Mouse (Mus musculus) spleen, postnatal 10 days (tissue): ENCODE results near the gene E2f4.

ENCODE experiments used
- DNase-seq, 2 experiments: peaks; one replicate each; pipeline ENCODE4 v3.0.0; 2021 to 2022; ENCODE audit warnings: low spot score in 2 of 2

The E2f4 gene

GRCm38 (mm10) chr8:105346611-105347427 lies 49.4 kb downstream of the E2f4 start:
- DNase-seq = peak in 1 of 2 experiments; percentile 39

DNA sequence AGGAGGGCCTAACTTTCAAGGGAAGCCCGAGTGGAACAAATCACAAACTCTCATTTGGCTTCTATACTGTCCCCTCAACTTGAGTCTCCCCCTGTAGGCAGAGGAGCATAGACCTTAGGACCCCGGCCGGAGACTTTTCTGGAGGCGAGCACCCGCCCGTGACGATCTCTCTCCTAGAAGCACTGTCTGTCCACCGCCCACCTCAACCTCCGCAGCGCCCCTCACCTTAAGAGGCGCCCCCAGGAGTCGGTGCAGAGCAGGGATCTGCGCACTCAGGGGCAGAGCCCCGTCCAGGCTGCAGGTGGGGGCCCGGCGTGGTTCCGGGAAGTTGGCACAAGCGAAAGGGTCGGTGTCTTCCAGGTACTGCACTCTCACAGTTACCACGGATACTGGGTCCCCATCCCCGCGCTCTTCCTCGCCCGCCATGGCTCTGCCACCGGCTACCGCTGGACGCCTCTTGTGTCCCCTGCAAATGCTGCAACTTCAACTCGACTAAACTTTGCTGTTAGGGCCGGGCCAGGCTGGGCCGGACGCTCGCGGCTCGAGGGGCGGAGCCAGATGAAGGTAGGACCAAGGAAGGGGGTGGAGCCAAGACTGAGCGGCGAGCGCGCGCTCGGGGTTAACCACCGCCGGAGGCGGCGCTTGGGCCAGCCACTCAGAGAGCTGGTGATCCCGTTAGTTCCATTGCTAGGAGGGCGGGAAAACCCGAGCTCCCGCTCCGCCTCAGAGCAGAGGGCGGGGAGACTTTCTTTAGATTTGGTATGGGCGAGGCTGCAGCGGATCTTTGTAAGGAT lies 50.2 kb downstream of the E2f4 start, which contains the start of gene Fhod1:
TSS of gene Fhod1 (minus strand) at position 526 of the 794 bp plus-strand sequence.
- DNase-seq = peak; percentile 82 to 92

GRCm38 (mm10) chr8:105348450-105349095 lies 51.1 kb downstream of the E2f4 start, which contains the start of gene Slc9a5:
Gene Slc9a5, plus strand, starts transcription at chr8:105348843.
- peak; percentile 34 to 42 for DNase-seq

DNA sequence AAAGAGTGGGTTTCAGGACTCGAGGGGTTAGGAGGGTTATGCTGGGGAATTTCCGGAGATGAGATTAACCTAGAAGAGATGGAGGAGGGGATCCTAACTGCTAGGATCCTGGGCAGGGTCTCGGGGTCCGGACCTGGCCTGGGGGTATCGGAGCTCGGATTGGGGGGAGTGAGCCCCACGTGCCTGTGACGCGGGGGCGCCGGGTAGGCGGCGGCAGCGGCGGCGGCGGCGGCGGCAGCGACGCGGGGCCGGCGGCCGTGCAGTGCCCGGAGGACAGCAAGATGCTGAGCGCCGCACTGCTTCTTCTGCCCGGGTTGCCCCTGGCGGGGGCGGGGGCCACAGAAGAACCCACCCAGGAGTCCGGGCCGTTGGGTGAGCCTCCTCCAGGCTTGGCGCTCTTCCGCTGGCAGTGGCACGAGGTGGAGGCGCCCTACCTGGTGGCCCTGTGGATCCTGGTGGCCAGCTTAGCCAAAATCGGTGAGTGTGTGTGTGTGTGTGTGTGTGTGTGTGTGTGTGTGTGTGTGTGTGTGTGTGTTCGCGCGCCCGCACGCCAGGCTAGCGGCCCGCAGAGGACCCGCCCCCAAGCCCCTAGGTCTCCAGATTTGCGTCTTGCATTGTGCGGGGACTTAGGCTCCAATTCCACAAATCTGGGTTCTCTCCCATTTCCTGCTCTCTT lies 51.8 kb downstream of the E2f4 start:
- no peak for DNase-seq

DNA sequence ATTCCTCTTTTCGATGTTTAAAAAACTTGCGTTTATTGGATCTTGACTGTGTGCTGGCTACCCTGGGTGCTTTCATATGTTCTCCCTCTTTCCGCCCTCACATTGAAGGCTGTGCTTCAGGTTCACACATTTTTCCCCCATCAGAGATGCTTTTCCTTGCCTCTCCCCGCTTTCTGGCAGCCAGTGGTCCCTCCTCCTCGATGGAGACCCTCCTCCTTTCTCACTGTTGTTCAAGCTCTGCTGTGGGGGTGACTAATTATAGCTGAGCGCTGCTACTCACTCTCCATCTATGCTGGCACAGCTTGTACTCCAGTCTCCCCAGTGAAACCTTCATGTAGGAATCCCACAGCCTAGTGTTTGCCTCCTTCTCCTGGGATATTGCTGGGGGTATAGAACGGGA lies 52.7 kb downstream of the E2f4 start:
- DNase-seq = no peak

DNA sequence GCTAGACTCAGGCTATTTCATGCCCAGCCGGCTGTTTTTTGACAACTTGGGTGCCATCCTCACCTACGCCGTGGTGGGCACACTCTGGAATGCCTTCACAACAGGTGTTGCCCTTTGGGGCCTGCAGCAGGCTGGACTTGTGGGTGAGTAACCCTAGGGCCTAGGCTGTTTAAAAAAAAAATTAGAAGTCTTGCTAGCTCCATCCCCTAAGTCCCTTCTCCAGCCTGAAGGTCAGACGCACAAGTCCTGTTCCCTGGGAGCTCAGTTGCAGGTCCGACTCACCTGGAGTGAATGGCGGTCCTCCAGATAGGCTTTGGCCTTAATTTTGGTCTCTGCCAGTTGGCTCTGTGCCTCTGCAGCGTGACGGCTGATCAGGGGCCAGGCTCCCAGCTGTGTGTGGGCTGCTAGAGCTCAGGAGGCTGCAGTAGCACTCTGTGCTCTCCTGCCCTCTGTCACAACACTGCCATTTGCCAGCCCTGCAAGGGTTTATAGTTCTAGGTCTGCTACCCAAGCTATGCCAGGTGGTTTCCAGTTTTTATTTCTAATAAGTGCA lies 56.2 kb downstream of the E2f4 start:
- DNase-seq = no peak

GRCm38 (mm10) chr8:105354549-105354948 lies 57.1 kb downstream of the E2f4 start:
- DNase-seq = no peak
